Mouse (Mus musculus) erythroblast, embryonic 14.5 days (primary cell): ENCODE results near the gene Fgl2. TPM values are rescaled to one million over a fixed set of nuclear protein-coding genes. Genes with fewer than 3 reads are reported as not detected.

Experiments used
- H3K27me3 ChIP-seq: 2 replicates; pipeline ENCODE4 v1.6.1; 2012; ENCODE audit warnings: inconsistent platforms; ENCODE audit not compliant: control insufficient read depth
- H3K36me3 ChIP-seq: 2 replicates; pipeline ENCODE4 v1.6.1; 2012; ENCODE audit warnings: mild to moderate bottlenecking, inconsistent platforms; ENCODE audit not compliant: control insufficient read depth
- H3K4me1 ChIP-seq: 2 replicates; pipeline ENCODE4 v1.6.1; 2012; ENCODE audit warnings: inconsistent platforms; ENCODE audit not compliant: control insufficient read depth
- H3K4me3 ChIP-seq: replicated peaks from 2 replicates; pipeline ENCODE3; 2012; ENCODE audit warnings: moderate library complexity, mild to moderate bottlenecking, inconsistent platforms
- H3K9me3 ChIP-seq: 2 replicates; pipeline ENCODE4 v1.6.1; 2012; ENCODE audit warnings: low read length, inconsistent platforms, mixed read lengths; ENCODE audit not compliant: control insufficient read depth
- GATA1 ChIP-seq: IDR thresholded peaks from 2 replicates; pipeline ENCODE4 v1.6.1; 2012; ENCODE audit warnings: low read length, inconsistent platforms, mixed read lengths
- TAL1 ChIP-seq: IDR thresholded peaks from 3 replicates; pipeline ENCODE4 v1.6.1; 2012; ENCODE audit warnings: low read length, inconsistent platforms, mixed read lengths
- polyA plus RNA-seq: library from polyadenylated mRNA; stranded (reverse); fragments of >175 nt; gene quantifications from 2 replicates; pipeline ENCODE4 v1.2.3, GENCODE M21; 2012

The Fgl2 gene
- polyA plus RNA-seq, 1 experiment, result not detected

- Histone ChIP-seq H3K9me3 (peaks cover 2% of the 10 kb centered on the region; the same call in 1 of the 2 replicates), H3K4me3 (no peak overlapping the region), H3K27me3 (no peaks in the 10 kb centered on the region), H3K36me3 (no peaks in the 10 kb centered on the region), H3K4me1 (no peaks in the 10 kb centered on the region)
- TF ChIP-seq GATA1 (no peak), TAL1 (no peak)
Measured at GRCm38 (mm10) chr5:21358648-21359047, 13.8 kb upstream of the Fgl2 start.

GRCm38 (mm10) chr5:21363343-21363742 lies 9.1 kb upstream of the Fgl2 start:
- Histone ChIP-seq H3K4me1 (no peaks in the 10 kb centered on the region), H3K9me3 (peaks cover 2% of the 10 kb centered on the region; the same call in 1 of the 2 replicates), H3K27me3 (no peaks in the 10 kb centered on the region), H3K4me3 (no peak overlapping the region), H3K36me3 (no peaks in the 10 kb centered on the region)
- no peak for TF ChIP-seq TAL1
- no peak for TF ChIP-seq GATA1

- no peaks in the 10 kb centered on the region for H3K36me3 ChIP-seq
- H3K9me3 ChIP-seq, result peaks cover 2% of the 10 kb centered on the region; the same call in 1 of the 2 replicates
- TF ChIP-seq TAL1, result no peak
- no peaks in the 10 kb centered on the region for H3K4me1 ChIP-seq
- no peaks in the 10 kb centered on the region for H3K27me3 ChIP-seq
- no peak overlapping the region for H3K4me3 ChIP-seq
Measured at GRCm38 (mm10) chr5:21366338-21367053, 5.9 kb upstream of the Fgl2 start.

- H3K9me3 ChIP-seq, result no peaks in the 10 kb centered on the region
- TF ChIP-seq TAL1, result no peak
- TF ChIP-seq GATA1, result no peak
- peaks cover under 1% of the 10 kb centered on the region; the same call in 1 of the 2 replicates for H3K4me1 ChIP-seq
- H3K36me3 ChIP-seq, result no peaks in the 10 kb centered on the region
- H3K4me3 ChIP-seq, result no peak overlapping the region
- peaks cover 7% of the 10 kb centered on the region for H3K27me3 ChIP-seq
Measured at GRCm38 (mm10) chr5:21367514-21367913, 4.9 kb upstream of the Fgl2 start.

GRCm38 (mm10) chr5:21370218-21370947 lies 2.1 kb upstream of the Fgl2 start:
- H3K9me3 ChIP-seq, result no peaks in the 10 kb centered on the region
- TF ChIP-seq GATA1 (no peak), TAL1 (no peak)
- H3K4me3 ChIP-seq, result no peak overlapping the region
- peaks cover 17% of the 10 kb centered on the region for H3K27me3 ChIP-seq
- H3K36me3 ChIP-seq, result no peaks in the 10 kb centered on the region
- peaks cover 2% of the 10 kb centered on the region; the same call in 1 of the 2 replicates for H3K4me1 ChIP-seq

- Histone ChIP-seq H3K4me1 (peaks cover 2% of the 10 kb centered on the region; the same call in 1 of the 2 replicates), H3K4me3 (no peak overlapping the region)
Measured at GRCm38 (mm10) chr5:21371920-21372319, 522 bp upstream of the Fgl2 start.

GRCm38 (mm10) chr5:21373180-21373518 lies 707 bp downstream of the Fgl2 start:
- Histone ChIP-seq H3K9me3 (no peaks in the 10 kb centered on the region), H3K4me3 (no peak overlapping the region), H3K36me3 (no peaks in the 10 kb centered on the region), H3K4me1 (peaks cover 2% of the 10 kb centered on the region; the same call in 1 of the 2 replicates), H3K27me3 (peaks cover 17% of the 10 kb centered on the region)
- TF ChIP-seq TAL1 (no peak), GATA1 (no peak)

More at GRCm38 (mm10) chr5:21371920-21372319, 522 bp upstream of the Fgl2 start:
- TF ChIP-seq GATA1 (no peak), TAL1 (no peak)
- H3K27me3 ChIP-seq, result peaks cover 17% of the 10 kb centered on the region
- no peaks in the 10 kb centered on the region for H3K9me3 ChIP-seq
- H3K36me3 ChIP-seq, result no peaks in the 10 kb centered on the region

GRCm38 (mm10) chr5:21376935-21377334 lies 4.5 kb downstream of the Fgl2 start:
- Histone ChIP-seq H3K27me3 (peaks cover 16% of the 10 kb centered on the region), H3K36me3 (no peaks in the 10 kb centered on the region), H3K9me3 (no peaks in the 10 kb centered on the region), H3K4me3 (no peak overlapping the region), H3K4me1 (peaks cover 2% of the 10 kb centered on the region; the same call in 1 of the 2 replicates)
- TF ChIP-seq GATA1, result no peak
- TF ChIP-seq TAL1, result no peak

GRCm38 (mm10) chr5:21378397-21378796 lies 6.0 kb downstream of the Fgl2 start:
- no peaks in the 10 kb centered on the region for H3K9me3 ChIP-seq
- TF ChIP-seq TAL1, result no peak
- no peak for TF ChIP-seq GATA1
- H3K4me3 ChIP-seq, result no peak overlapping the region
- H3K27me3 ChIP-seq, result peaks cover under 1% of the 10 kb centered on the region; the same call in 1 of the 2 replicates
- no peaks in the 10 kb centered on the region for H3K36me3 ChIP-seq
- no peaks in the 10 kb centered on the region for H3K4me1 ChIP-seq
